Mouse (Mus musculus) erythroid progenitor cell, adult 5-6 weeks (primary cell): Measurements from ENCODE around the gene AU022252. TPM values are rescaled to one million over a fixed set of nuclear protein-coding genes. Genes with fewer than 3 reads are reported as not detected.

Experiments used
- ATAC-seq: replicated peaks from 2 replicates; pipeline ENCODE4 v1.8.0; 2016; ENCODE audit warnings: moderate number of reproducible peaks, mild to moderate bottlenecking, moderate TSS enrichment, inconsistent platforms; ENCODE audit not compliant: poor library complexity, low FRiP score, severe bottlenecking
- total RNA-seq, 2 experiments: library from RNA; stranded (forward) in 1 of 2; stranded (reverse) in 1 of 2; fragments of 150-400 nt in 1 of 2; fragments of 186-747, 209-891 nt in 1 of 2; gene quantifications; 2 replicates each; pipeline versions ENCODE4 v1.2.3 to v1.2.4; 2015 to 2017; ENCODE audit warnings: low replicate concordance in 2 of 2

The AU022252 gene
- total RNA-seq, 2 experiments from 2014 or later: 2.1 to 2.5 TPM

DNA sequence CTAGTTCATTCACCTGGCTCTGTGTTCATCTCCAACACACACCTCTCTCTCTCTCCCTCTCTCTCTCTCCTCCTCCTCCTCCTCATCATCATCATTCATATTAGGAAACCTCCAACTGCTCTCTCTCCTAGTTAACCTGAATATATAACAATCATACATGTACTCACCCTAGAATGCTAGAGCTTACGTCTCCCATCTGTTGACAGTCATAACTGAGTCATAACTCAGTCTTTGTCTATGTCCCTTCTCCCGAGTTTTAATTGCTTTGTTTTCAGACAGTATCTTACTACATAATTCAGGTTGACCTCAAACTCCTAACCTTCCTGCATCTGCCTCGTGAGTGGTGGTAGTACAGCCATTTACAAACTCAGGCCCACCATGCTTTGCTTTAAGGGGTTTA lies 41.2 kb downstream of the AU022252 start:
- ATAC-seq: no peak

- ATAC-seq: peak; percentile 74
Observed at GRCm38 (mm10) chr4:119190618-119191017, 41.9 kb downstream of the AU022252 start.

- peak; percentile 80 for ATAC-seq
Observed at GRCm38 (mm10) chr4:119189864-119190263, 42.6 kb downstream of the AU022252 start, which contains the start of gene Ermap. TSS of gene Ermap (minus strand) at chr4:119190011.

GRCm38 (mm10) chr4:119189392-119189791 lies 43.1 kb downstream of the AU022252 start:
- ATAC-seq: no peak

GRCm38 (mm10) chr4:119188060-119188785 lies 44.3 kb downstream of the AU022252 start:
- peak; percentile 52 for ATAC-seq

GRCm38 (mm10) chr4:119185771-119186170 lies 46.7 kb downstream of the AU022252 start:
- no peak for ATAC-seq

DNA sequence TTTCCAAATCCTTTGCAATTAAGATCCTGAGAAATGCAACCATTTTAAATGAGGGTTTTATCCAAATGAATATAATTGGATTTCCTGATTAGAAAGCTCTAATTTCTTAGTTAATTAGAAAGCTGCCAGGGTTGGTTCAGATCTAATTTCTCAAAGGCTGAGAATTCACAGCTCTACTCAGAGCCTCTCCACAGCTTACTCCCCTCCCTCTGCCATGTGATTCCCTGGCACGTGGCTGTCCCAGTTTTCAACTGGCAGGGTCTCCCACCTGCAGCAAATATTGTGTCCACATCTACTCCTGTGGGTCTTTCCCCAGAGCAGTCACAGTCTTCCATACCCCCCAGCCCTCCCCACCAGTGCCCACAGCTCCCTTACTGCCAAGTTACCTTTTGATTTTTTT lies 49.0 kb downstream of the AU022252 start:
- ATAC-seq: no peak

DNA sequence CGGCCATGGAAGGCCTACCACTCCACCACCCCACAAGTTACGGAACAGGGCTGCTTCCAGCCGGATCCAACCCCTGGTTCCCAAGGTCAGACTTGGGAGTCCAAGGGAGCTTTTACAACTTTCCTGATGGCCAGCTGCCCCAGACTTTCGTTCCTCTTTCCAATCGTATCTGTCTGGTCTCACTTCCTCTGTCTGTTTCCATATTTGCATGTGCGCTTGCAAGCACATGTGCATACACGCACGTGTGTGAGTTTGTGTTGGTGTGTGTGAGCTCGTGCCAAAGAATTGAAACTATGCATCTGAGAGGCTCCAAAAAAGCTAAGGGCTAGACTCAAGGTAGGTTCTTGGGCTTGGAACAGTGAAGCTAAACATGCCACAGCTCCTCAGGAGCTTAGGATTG lies 51.1 kb downstream of the AU022252 start:
- ATAC-seq: no peak

GRCm38 (mm10) chr4:119180133-119180707 lies 52.3 kb downstream of the AU022252 start:
- ATAC-seq: no peak

DNA sequence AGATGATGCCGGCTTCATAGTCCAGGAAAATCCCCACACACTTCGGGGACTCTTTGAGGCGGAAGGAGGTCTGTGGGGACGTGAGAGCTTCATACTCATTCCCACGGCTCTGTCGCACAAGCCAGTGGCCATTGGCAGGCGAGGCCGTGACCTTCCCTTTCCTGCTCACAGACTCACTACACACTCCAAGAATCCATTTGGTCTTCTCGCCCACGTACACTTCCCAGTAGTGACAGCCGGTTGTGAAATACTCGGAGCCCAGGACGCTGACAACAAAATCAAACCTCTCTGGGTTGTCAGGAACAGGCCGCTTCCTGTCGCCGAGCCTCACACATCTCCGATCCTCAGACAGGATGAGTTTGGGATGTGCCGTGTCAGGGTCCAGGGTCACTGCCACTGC lies 54.2 kb downstream of the AU022252 start:
- no peak for ATAC-seq

DNA sequence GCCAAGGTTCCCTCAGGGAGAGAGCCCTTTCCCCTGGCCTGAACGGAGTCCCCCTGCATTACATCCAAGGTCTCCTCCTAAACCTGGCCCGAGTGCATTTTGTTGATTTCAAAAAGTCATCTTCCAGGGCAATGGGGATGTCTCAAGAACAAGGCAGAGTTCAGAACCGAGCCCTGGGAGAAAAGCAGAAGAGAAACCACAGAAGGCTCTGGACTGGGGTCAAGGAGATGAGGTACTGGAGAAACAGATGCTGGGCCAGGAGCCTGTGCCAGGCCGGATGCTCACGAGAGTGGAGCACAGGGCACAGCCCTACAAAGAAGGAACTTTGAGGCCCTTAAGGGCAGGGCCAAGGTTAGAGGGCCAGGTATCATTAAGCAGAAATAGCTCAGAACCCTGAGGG lies 54.8 kb downstream of the AU022252 start:
- no peak for ATAC-seq

DNA sequence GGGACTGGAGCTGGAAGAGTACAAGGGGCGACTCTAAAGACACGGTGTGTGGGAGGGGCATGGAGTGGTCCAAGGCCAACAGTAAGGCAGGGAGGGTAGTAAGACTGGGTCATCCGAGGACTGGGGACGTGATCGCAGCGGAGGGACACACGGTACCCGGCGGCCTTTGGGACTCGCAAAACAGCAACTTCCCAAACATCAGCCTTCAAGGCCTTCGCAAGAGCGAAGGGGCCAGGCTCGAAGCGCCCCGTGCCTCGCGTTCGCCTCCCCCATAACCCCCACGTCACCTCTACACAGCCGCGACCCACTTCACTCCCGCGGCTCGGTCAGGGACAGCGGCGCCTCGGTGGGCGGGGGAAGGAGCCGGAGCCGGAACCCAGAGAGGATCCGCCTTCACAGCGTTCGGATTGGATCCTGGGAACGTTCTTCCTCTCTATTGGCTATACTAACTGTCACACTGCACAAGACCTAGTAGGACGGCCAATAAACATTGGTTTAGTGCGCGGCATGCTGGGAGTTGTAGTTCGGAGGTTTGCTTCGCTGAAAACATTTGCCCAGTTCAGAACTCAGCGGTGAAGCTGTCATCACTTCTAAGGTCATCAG lies 58.6 kb downstream of the AU022252 start, which contains the start of gene Zfp691:
Gene Zfp691 (minus strand): TSS at position 345 of the 603 bp plus-strand sequence.
- peak; percentile 94 for ATAC-seq

DNA sequence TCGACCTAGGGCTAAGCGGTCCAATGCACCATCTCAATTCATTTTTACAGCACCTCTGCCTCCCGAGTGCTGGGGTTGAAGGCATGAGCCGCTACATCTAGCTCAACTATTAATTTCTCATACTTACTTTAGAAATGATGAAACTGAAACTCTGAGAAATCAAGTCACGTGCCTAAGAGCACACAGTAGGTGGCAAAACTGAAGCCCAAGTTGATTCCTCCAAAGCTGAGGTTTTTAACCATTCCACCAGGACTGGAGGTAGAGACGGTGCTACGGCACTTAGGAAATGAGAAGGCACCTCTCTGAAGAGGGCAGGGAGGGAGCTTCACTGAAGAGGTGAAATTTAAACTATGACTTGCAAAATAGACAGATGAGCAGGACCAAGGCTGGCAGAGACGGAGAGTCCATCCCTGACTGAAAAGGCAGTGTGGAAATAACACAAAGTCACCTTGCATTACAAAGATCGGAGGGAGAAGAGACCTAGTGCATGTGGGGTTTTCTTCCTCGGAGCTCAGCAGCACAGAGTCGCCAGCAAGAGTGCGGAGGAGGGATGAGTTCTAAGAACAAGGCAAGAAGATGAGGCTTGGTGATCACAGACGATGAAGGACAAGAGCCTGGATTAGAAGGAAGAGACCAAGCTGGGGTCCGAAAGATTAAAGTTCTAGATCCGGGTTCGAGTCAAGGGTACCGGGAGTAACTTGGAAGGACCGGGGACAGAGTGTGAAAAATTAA lies 59.4 kb downstream of the AU022252 start:
- ATAC-seq: peak; percentile 30; the same call in 1 of the 2 replicates

DNA sequence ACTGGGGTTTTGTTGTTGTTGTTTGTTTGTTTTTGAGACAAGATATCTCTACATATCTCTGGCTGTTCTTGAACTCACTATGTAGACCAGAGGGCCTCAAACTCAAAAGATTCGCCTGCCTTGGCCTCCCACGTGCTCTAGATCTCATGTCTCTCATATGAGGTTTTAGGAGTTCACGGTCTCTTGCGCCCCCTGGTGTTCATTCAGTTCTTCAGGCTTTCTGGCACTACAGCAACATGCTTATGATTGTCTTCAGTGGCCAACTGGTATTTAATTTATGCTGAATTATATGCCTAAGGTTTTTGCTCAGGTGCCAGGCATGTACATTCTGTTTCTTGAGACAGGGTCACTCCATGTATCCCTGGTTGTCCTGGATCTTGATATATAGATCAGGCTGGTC lies 64.8 kb downstream of the AU022252 start:
- peak; percentile 71; the same call in 1 of the 2 replicates for ATAC-seq

DNA sequence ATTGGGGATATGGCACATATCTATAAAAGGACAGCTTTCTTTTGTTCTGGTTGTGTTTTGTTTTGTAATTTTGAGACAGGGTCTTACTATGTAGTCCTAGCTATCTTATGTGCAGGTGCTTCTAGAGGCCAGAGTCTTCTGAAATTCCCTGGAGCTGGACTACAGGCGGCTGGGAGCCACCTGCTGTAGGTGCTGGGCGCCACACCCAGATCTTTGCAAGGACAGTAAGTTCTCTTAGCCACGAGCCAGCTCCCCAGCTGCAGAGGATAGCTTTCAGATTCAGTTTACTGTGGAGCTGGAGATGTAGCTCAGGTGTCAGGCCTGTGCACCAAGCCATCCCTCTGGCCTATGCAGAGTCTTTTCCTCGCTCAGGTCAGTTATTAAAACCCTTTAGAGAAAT lies 65.4 kb downstream of the AU022252 start:
- no peak for ATAC-seq

DNA sequence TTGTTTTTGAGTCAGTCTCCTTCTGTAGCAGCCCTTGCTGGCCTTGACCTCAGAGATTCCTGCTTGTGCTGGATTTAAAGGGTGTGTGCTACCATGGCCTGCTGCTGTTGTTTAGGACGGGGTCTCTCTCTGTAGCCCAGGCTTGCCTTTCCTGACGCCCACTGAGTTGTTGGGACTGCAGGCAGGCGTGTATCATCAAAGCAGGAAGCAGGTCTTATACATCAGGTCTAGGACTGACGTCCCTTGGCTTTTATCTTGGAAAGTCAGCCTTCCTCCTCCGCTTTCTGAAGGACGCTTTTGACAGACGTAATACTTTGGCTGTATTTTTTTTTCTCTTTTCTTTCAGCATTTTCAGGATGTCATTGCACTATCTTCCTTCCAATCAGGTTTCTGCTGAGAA lies 66.6 kb downstream of the AU022252 start:
- no peak for ATAC-seq

DNA sequence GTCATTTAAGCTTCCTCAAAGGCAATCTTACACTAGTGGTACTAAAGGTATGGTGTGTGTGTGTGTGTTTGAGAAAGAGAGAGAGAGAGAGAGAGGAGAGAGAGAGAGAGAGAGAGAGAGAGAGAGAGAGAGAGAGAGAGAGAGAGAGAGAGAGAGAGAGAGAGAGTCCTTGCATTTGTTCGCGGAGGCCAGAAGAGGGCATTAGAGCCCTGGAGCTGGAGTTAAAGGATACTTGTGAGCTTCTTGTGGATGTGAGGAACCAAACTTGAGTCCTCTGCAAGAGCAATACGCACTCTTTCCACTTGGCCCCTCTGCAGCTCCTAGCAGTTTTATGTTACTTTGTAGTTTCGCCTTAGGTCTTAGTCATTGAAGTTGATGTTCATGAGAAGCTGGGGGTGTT lies 69.5 kb downstream of the AU022252 start:
- no peak for ATAC-seq

- no peak for ATAC-seq
Observed at GRCm38 (mm10) chr4:119161358-119161757, 71.2 kb downstream of the AU022252 start.

DNA sequence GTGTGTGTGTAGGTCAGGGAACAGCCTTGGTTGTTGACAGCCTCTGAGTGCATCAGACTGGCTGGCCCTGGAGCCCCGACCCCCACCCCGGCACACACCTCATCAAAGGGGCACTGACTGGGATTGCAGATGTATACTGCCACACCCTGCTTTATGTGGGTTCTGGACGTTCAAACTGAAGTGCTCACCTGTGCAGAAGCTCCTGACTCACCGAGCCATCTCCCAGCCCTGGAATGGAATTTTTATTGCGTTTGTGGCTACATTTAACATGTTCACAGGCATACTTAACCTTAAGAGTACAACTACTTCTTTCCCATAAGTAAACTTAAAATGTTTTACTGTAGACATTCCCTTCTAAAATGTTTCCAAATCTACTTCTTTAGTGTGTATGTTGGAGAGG lies 74.6 kb downstream of the AU022252 start:
- no peak for ATAC-seq

DNA sequence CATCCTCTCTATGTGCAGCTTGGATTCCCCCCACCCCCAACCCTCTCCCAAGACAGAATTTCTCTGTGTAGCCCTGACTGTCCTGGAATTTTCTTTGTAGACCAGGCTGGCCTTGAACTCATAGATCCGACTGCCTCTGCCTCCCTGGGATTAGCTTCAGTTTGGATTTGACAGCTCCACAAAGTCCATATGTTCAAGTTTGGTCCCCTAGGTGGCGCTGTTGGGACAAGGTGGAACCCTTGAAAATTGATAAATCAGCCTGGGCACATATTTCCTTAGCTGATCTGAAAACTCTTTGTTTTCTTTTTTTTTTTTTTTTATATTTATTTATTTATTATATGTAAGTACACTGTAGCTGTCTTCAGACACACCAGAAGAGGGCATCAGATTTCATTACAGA lies 75.3 kb downstream of the AU022252 start:
- peak; percentile 73 for ATAC-seq
